Mouse (Mus musculus) liver, embryonic 12.5 days (tissue): ENCODE measurements around the gene Bbs9. TPM values are rescaled to one million over a fixed set of nuclear protein-coding genes. Genes with fewer than 3 reads are reported as not detected.

Experiments
- ATAC-seq: fragments of 200-750 bp; cut with Nextera tagmentation; 2 replicates; pipeline ENCODE4 v1.8.0; 2017; ENCODE audit warnings: moderate number of reproducible peaks, mild to moderate bottlenecking, moderate library complexity
- H3K27ac ChIP-seq: fragments of 300-500 bp; sonication (generic); 2 replicates; pipeline ENCODE4 v1.5.1; 2016; ENCODE audit warnings: mild to moderate bottlenecking
- H3K27me3 ChIP-seq: fragments of 300-500 bp; sonication (generic); replicated peaks from 2 replicates; pipeline ENCODE4 v1.6.1; 2016; ENCODE audit warnings: mild to moderate bottlenecking, moderate library complexity
- H3K36me3 ChIP-seq: fragments of 300-500 bp; sonication (generic); 2 replicates; pipeline ENCODE4 v1.6.1; 2016; ENCODE audit warnings: mild to moderate bottlenecking, moderate library complexity
- H3K4me1 ChIP-seq: fragments of 300-500 bp; sonication (generic); 2 replicates; pipeline ENCODE4 v1.6.1; 2016
- H3K4me2 ChIP-seq: fragments of 300-500 bp; sonication (generic); 2 replicates; pipeline ENCODE4 v1.6.1; 2016; ENCODE audit warnings: mild to moderate bottlenecking, moderate library complexity
- H3K4me3 ChIP-seq: fragments of 300-500 bp; sonication (generic); 2 replicates; pipeline ENCODE4 v1.5.1; 2016; ENCODE audit warnings: mild to moderate bottlenecking, moderate library complexity
- H3K9ac ChIP-seq: fragments of 300-500 bp; sonication (generic); 2 replicates; pipeline ENCODE4 v1.6.1; 2016; ENCODE audit warnings: mild to moderate bottlenecking, moderate library complexity
- H3K9me3 ChIP-seq: fragments of 300-500 bp; sonication (generic); replicated peaks from 2 replicates; pipeline ENCODE4 v1.6.1; 2016; ENCODE audit warnings: mild to moderate bottlenecking, moderate library complexity
- WGBS: fragments of 180-500 bp; shearing (Covaris S2); methylation state at CpG from one replicate; pipeline ENCODE4 v1.1.7; 2016; ENCODE audit not compliant: insufficient replicate concordance; 5-methylcytosine and 5-hydroxymethylcytosine counted together
- polyA plus RNA-seq: library from polyadenylated mRNA; unstranded; fragments of >200 nt; fragmentation: Nextera tagmentation; extraction: Ambion mirVana; gene quantifications from 2 replicates; pipeline ENCODE4 v1.2.1, GENCODE M21; 2016

The Bbs9 gene
- polyA plus RNA-seq, 1 experiment from 2014 or later: 5.4 TPM

- WGBS: 74% methylated on average over 3 of the region's 3 CpGs
- no peaks in the 10 kb centered on the region for H3K27me3 ChIP-seq
- H3K4me1 ChIP-seq: peaks cover 17% of the 10 kb centered on the region
- peak within 1 kb of the TSS; percentile 99 for H3K4me2 ChIP-seq
- peak within 1 kb of the TSS; percentile 82 for H3K4me3 ChIP-seq
- H3K27ac ChIP-seq: peak within 1 kb of the TSS; percentile 84
- H3K9ac ChIP-seq: peak within 1 kb of the TSS; percentile 91; the same call in 1 of the 2 replicates
- no peak for ATAC-seq
- H3K36me3 ChIP-seq: peaks cover 13% of the 10 kb centered on the region
- no peaks in the 10 kb centered on the region for H3K9me3 ChIP-seq
These were observed 5.9 kb upstream of the Bbs9 start, which contains the start of gene Rp9 for GRCm38 (mm10) chr9:22469643-22470042. Rp9 (minus strand) TSS chr9:22469743.

- Histone ChIP-seq H3K36me3 (no peaks in the 10 kb centered on the region), H3K4me2 (peak overlapping the region; percentile 88), H3K27ac (peak overlapping the region; percentile 79), H3K9ac (peak overlapping the region; percentile 75), H3K9me3 (no peaks in the 10 kb centered on the region), H3K4me3 (peak overlapping the region; percentile 68), H3K27me3 (no peaks in the 10 kb centered on the region), H3K4me1 (peaks cover 10% of the 10 kb centered on the region)
- WGBS: 5% methylated on average over 10 of the region's 10 CpGs
- ATAC-seq: no peak
These were observed 750 bp downstream of the Bbs9 start for GRCm38 (mm10) chr9:22476265-22476664.

DNA sequence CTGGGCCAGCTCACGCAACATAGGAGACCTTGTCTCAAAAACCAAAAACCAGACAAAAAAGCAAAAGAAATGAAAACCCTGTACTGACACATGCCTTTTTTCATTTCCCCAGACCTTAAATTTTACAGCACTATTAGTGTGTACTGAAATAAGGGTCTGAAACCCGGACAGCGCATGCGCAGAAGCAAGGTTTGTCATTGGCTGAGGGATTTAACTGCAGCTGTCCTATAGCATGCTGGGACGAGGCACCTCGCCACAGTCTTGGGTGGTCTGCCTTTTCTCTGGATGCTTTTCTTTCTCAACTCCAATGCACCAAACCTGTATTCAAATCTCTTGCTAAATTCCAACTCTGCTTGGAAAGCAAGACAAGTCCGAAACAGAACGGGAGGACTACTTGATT, 3.4 kb downstream of the Bbs9 start:
- 88% methylated on average over 8 of the region's 8 CpGs for WGBS
- Histone ChIP-seq H3K4me1 (peaks cover 10% of the 10 kb centered on the region), H3K9ac (no peak overlapping the region), H3K9me3 (no peaks in the 10 kb centered on the region), H3K27me3 (no peaks in the 10 kb centered on the region), H3K36me3 (no peaks in the 10 kb centered on the region), H3K4me3 (no peak overlapping the region), H3K4me2 (no peak overlapping the region), H3K27ac (no peak overlapping the region)
- ATAC-seq: no peak

DNA sequence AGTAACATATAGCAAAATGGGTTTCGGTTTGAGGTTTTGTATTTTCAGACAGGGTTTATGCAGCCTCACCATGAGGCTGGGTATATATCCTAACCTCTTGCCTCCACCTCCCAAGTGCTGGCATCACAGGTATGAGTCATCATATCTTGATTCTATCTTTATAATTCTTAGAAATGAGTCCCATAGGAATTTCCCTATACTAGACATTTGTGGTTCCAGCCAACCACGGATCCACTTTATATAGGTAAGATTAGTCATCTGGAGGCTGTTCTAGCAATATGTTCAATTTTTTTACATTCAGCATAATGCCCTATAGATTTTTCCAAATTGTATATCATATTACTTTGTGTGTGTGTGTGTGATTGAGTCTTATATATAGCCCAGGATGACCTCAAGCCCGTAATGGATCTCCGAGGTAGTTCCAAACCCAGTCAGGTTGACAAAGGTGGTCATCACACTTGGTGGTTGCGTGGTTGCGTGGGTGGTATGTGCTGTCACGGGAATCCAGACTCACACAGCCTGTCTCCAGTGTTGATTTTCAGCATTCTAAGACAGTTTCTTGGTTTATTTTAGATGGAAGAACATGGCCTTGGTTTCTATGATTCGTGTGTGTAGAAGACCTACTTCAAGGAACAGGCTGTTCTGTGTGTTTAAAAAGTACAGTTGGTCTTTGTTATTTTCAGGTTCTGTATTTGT, 8.5 kb downstream of the Bbs9 start:
- no peak overlapping the region for H3K4me3 ChIP-seq
- H3K36me3 ChIP-seq: no peaks in the 10 kb centered on the region
- no peak overlapping the region for H3K9ac ChIP-seq
- no peak overlapping the region for H3K4me2 ChIP-seq
- no peak overlapping the region for H3K27ac ChIP-seq
- H3K4me1 ChIP-seq: 0 out of 2 replicates have a peak, but pooled peaks cover 5% of the 10 kb centered on the region
- ATAC-seq: no peak
- WGBS: 79% methylated on average over 8 of the region's 8 CpGs
- no peaks in the 10 kb centered on the region for H3K9me3 ChIP-seq
- H3K27me3 ChIP-seq: no peaks in the 10 kb centered on the region

GRCm38 (mm10) chr9:22484562-22485308, 9.2 kb downstream of the Bbs9 start:
- H3K27me3 ChIP-seq: no peaks in the 10 kb centered on the region
- no peaks in the 10 kb centered on the region for H3K9me3 ChIP-seq
- no peak overlapping the region for H3K4me2 ChIP-seq
- H3K36me3 ChIP-seq: no peaks in the 10 kb centered on the region
- 62% methylated on average over 12 of the region's 12 CpGs for WGBS
- H3K4me3 ChIP-seq: no peak overlapping the region
- ATAC-seq: no peak
- 0 out of 2 replicates have a peak, but pooled peaks cover 5% of the 10 kb centered on the region for H3K4me1 ChIP-seq
- no peak overlapping the region for H3K9ac ChIP-seq
- no peak overlapping the region for H3K27ac ChIP-seq

GRCm38 (mm10) chr9:22486211-22486610, 10.7 kb downstream of the Bbs9 start:
- H3K9ac ChIP-seq: no peak overlapping the region
- H3K36me3 ChIP-seq: no peaks in the 10 kb centered on the region
- H3K27me3 ChIP-seq: no peaks in the 10 kb centered on the region
- H3K9me3 ChIP-seq: no peaks in the 10 kb centered on the region
- no peak overlapping the region for H3K27ac ChIP-seq
- ATAC-seq: no peak
- H3K4me1 ChIP-seq: 0 out of 2 replicates have a peak, but pooled peaks cover 5% of the 10 kb centered on the region
- WGBS: 75% methylated on average over 7 of the region's 7 CpGs
- H3K4me2 ChIP-seq: no peak overlapping the region
- no peak overlapping the region for H3K4me3 ChIP-seq

GRCm38 (mm10) chr9:22488963-22489362, 13.4 kb downstream of the Bbs9 start:
- H3K9me3 ChIP-seq: no peaks in the 10 kb centered on the region
- no peak overlapping the region for H3K27ac ChIP-seq
- H3K9ac ChIP-seq: no peak overlapping the region
- 0 out of 2 replicates have a peak, but pooled peaks cover 5% of the 10 kb centered on the region for H3K4me1 ChIP-seq
- H3K4me3 ChIP-seq: no peak overlapping the region
- no peak for ATAC-seq
- WGBS: 64% methylated on average over 9 of the region's 9 CpGs
- no peak overlapping the region for H3K4me2 ChIP-seq
- no peaks in the 10 kb centered on the region for H3K36me3 ChIP-seq
- no peaks in the 10 kb centered on the region for H3K27me3 ChIP-seq

- H3K4me3 ChIP-seq: no peak overlapping the region
- no peak overlapping the region for H3K27ac ChIP-seq
- no peaks in the 10 kb centered on the region for H3K4me1 ChIP-seq
- no peaks in the 10 kb centered on the region for H3K27me3 ChIP-seq
- H3K4me2 ChIP-seq: no peak overlapping the region
- H3K9me3 ChIP-seq: no peaks in the 10 kb centered on the region
- no peak overlapping the region for H3K9ac ChIP-seq
- no peak for ATAC-seq
- H3K36me3 ChIP-seq: no peaks in the 10 kb centered on the region
- 60% methylated on average over 9 of the region's 9 CpGs for WGBS
These were observed 18.8 kb downstream of the Bbs9 start for GRCm38 (mm10) chr9:22494203-22494807.

DNA sequence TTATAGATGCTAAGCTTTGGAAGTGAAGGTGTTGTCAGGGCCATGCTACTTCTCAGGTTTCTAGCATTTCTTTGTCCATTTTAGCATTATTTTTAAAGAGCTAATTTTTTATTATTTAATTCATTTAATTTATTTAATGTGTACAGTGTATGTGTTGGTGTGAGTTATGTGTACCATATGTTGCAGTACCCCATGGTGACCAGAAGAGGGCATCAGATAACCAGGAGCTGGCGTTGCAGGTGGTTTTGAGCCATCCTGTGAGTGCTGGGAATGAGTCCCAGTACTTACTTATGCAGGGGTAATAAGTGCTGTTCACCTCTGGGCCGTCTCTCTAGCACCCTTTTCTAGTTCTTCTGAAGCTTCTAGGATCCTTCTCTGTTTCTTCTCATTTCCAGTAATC, 19.6 kb downstream of the Bbs9 start:
- 67% methylated on average over 2 of the region's 2 CpGs for WGBS
- H3K27me3 ChIP-seq: no peaks in the 10 kb centered on the region
- H3K9me3 ChIP-seq: no peaks in the 10 kb centered on the region
- no peak overlapping the region for H3K9ac ChIP-seq
- no peak overlapping the region for H3K4me2 ChIP-seq
- no peaks in the 10 kb centered on the region for H3K36me3 ChIP-seq
- no peaks in the 10 kb centered on the region for H3K4me1 ChIP-seq
- H3K27ac ChIP-seq: no peak overlapping the region
- ATAC-seq: no peak
- no peak overlapping the region for H3K4me3 ChIP-seq

- H3K9ac ChIP-seq: no peak overlapping the region
- H3K27ac ChIP-seq: no peak overlapping the region
- H3K4me3 ChIP-seq: no peak overlapping the region
- H3K4me2 ChIP-seq: no peak overlapping the region
- no peaks in the 10 kb centered on the region for H3K27me3 ChIP-seq
- no peaks in the 10 kb centered on the region for H3K36me3 ChIP-seq
- H3K9me3 ChIP-seq: no peaks in the 10 kb centered on the region
- no peaks in the 10 kb centered on the region for H3K4me1 ChIP-seq
- ATAC-seq: no peak
- 65% methylated on average over 6 of the region's 6 CpGs for WGBS
These were observed 21.7 kb downstream of the Bbs9 start for GRCm38 (mm10) chr9:22497021-22497767.

DNA sequence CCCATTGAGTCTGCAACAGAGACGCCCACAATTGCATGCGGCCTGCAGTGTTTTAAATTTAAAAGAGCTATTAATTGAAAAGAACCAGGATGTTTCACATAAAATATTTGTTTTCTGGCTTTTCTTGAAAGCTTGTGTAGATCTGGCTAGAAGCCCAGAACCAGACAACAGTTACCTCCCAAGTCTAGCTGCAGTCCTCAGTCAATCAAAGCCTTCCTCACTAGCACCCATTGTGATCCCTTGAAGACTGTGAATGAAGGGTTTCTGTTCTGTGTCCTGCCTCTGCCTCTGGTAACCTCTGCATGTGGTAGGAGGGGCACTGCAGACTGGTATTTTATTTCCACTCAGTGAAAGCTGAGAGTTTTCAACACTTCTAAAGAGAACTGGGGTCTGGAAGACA, 27.5 kb downstream of the Bbs9 start:
- H3K4me1 ChIP-seq: peaks cover 14% of the 10 kb centered on the region
- H3K36me3 ChIP-seq: no peaks in the 10 kb centered on the region
- no peak overlapping the region for H3K4me3 ChIP-seq
- no peak for ATAC-seq
- no peak overlapping the region for H3K4me2 ChIP-seq
- no peak overlapping the region for H3K9ac ChIP-seq
- no peaks in the 10 kb centered on the region for H3K9me3 ChIP-seq
- no peak overlapping the region for H3K27ac ChIP-seq
- 80% methylated on average over 2 of the region's 2 CpGs for WGBS
- H3K27me3 ChIP-seq: no peaks in the 10 kb centered on the region
